Comparison of ENCODE assay signal across 16 mouse cellular contexts in genomic region chr4:120372838-120373237, GRCm38 (mm10).
"Had no signal": no experiment of that assay in that cellular context is flagged by ENCODE, and none has a peak within 500 bp of the region (broad histone marks: within the 10 kb centered on the region; RNA-seq: fewer than 3 reads in every experiment).

No protein-coding gene starts in this region.

- H3K27ac ChIP-seq: kidney, embryonic 15.5 days; limb, embryonic 15.5 days; liver, embryonic 12.5 days had no signal

- H3K4me1 ChIP-seq: liver, embryonic 12.5 days had no signal

- H3K4me2 ChIP-seq: kidney, embryonic 15.5 days; limb, embryonic 15.5 days; liver, embryonic 12.5 days; lung, embryonic 14.5 days had no signal

- H3K9ac ChIP-seq: kidney, embryonic 15.5 days; limb, embryonic 15.5 days; liver, embryonic 12.5 days; lung, embryonic 14.5 days had no signal

- ATAC-seq: liver, embryonic 12.5 days had no signal

- H3K4me3 ChIP-seq: kidney, embryonic 15.5 days; limb, embryonic 15.5 days; liver, embryonic 12.5 days; midbrain, embryonic 10.5 days; myocyte had no signal

- H3K9me3 ChIP-seq: kidney, embryonic 15.5 days; limb, embryonic 15.5 days; liver, embryonic 12.5 days; midbrain, embryonic 10.5 days had no signal

- H3K36me3 ChIP-seq: kidney, embryonic 15.5 days; limb, embryonic 15.5 days; liver, embryonic 12.5 days; midbrain, embryonic 10.5 days had no signal

- DNase-seq: kidney, adult 11 months; kidney, postnatal 36 days; layer of hippocampus, adult 9-11 months; layer of hippocampus, postnatal 36 days; lung, embryonic 14.5 days; lung, postnatal 10 days; lung, postnatal 4 days; right cerebral cortex, postnatal 4 days; spleen, adult 18-20 months; thymus, adult 18-20 months; thymus, postnatal 14 days had no signal
